ENCODE assay signal across 14 mouse cellular contexts in genomic region chr3:5077956-5078355, GRCm38 (mm10).
A peak's percentile ranks its signal among the peaks of the same experiment; 100 is the strongest.
DNase-seq lines count a peak whose midpoint lies in the region; TF ChIP-seq lines count a peak whose summit lies in the region.
"Had no signal": no experiment of that assay in that cellular context is flagged by ENCODE, and none has a peak within 500 bp of the region (broad histone marks: within the 10 kb centered on the region; RNA-seq: fewer than 3 reads in every experiment).

No protein-coding gene starts in this region.

- TF ChIP-seq CTCF in brain, embryonic 14.5 days (IDR thresholded peaks at IDR 0.05; ENCODE audit: borderline replicate concordance, extremely low read depth, insufficient read depth, insufficient read length), result no peak

- DNase-seq in embryo, embryonic 10 days (ENCODE audit: low spot score), result peak; percentile 4
- no peak for DNase-seq in embryo, embryonic 9.5 days (ENCODE audit: extremely low spot score)
- peak; percentile 5 to 8 for DNase-seq in heart, postnatal 10 days
- no peak for DNase-seq in heart, adult 9 months (ENCODE audit: low spot score in 2 of 2)
- peak; percentile 4 for DNase-seq in kidney, postnatal 4 days
- DNase-seq in kidney, adult 11 months, result no peak
- DNase-seq in brain, embryonic 14.5 days (ENCODE audit: low read depth), result peak; percentile 23
- no peak for DNase-seq in cerebellum, postnatal 14 days
- DNase-seq: adrenal gland, postnatal 14 days; B cell, adult 2 months; cerebellum, adult 18-20 months; cerebellum, adult 9-11 months; gastrocnemius, postnatal 14 days; heart, postnatal 14 days had no signal

- intact Hi-C loops in heart, postnatal 10 days (cut with DNase I), result no loop called here

- no peak for TF ChIP-seq POLR2A in brain, embryonic 14.5 days (IDR thresholded peaks at IDR 0.05; ENCODE audit: borderline replicate concordance, extremely low read depth, insufficient read depth, insufficient read length, poor library complexity, severe bottlenecking)

Comparison
In these comparisons a context has a peak if more than half of its experiments do, and no peak if none do; other contexts are left out.
1. DNase-seq: peak in embryo, embryonic 10 days (single experiment), heart, postnatal 10 days (2 of 2), kidney, postnatal 4 days (2 of 2) and brain, embryonic 14.5 days (single experiment); none in embryo, embryonic 9.5 days (single experiment), heart, adult 9 months (0 of 2), kidney, adult 11 months (single experiment) and cerebellum, postnatal 14 days (0 of 2).